Mouse (Mus musculus) left cerebral cortex, adult 2 months (tissue): Measurements from ENCODE around the gene Hoxb3. TPM values are rescaled to one million over a fixed set of nuclear protein-coding genes. Genes with fewer than 3 reads are reported as not detected.

Experiments used
- DNase-seq, 2 experiments: peaks; one replicate each; pipeline ENCODE4 v3.0.0; 2021 to 2022; ENCODE audit warnings: low spot score in 2 of 2, mixed read lengths in 1 of 2; ENCODE audit errors: extremely low spot score in 1 of 2
- H3K27ac ChIP-seq: fragments of 200-600 bp; 2 replicates; pipeline ENCODE4 v1.8.1; 2022
- H3K4me3 ChIP-seq: fragments of 200-600 bp; 2 replicates; pipeline ENCODE4 v1.8.1; 2022
- CTCF ChIP-seq: fragments of 200-600 bp; IDR thresholded peaks from 2 replicates; pipeline ENCODE4 v1.8.1; 2022; ENCODE audit warnings: antibody characterized with exemption, mild to moderate bottlenecking, moderate library complexity
- intact Hi-C: fragments of 180-260 bp; cut with DNase I; formaldehyde crosslinking; loops from one replicate; pipeline ENCODE4 v1.15.1; 2025
- total RNA-seq, 2 experiments: library from RNA; stranded (reverse); gene quantifications; 2 replicates each; pipeline ENCODE4 v1.2.3; 2021

The Hoxb3 gene
- total RNA-seq, 2 experiments from 2014 or later: not detected

- no peak overlapping the region for H3K4me3 ChIP-seq
- DNase-seq: no peak
- intact Hi-C loops: no loop called here
- H3K27ac ChIP-seq: no peak overlapping the region
- TF ChIP-seq CTCF: no peak
These were observed 32.3 kb upstream of the Hoxb3 start for GRCm38 (mm10) chr11:96290705-96291355.

GRCm38 (mm10) chr11:96291681-96292564, 31.2 kb upstream of the Hoxb3 start, which contains the start of gene Hoxb6:
Gene Hoxb6 (plus strand): TSS chr11:96292476.
- H3K27ac ChIP-seq: no peak within 1 kb of the TSS
- no peak within 1 kb of the TSS for H3K4me3 ChIP-seq
- intact Hi-C loops: no loop called here

GRCm38 (mm10) chr11:96292565-96293301, 30.4 kb upstream of the Hoxb3 start:
- no peak overlapping the region for H3K27ac ChIP-seq
- intact Hi-C loops: no loop called here
- no peak for TF ChIP-seq CTCF

More at GRCm38 (mm10) chr11:96291681-96292564, 31.2 kb upstream of the Hoxb3 start, which contains the start of gene Hoxb6:
- no peak for DNase-seq
- no peak for TF ChIP-seq CTCF

GRCm38 (mm10) chr11:96293302-96293921, 29.7 kb upstream of the Hoxb3 start:
- no peak for DNase-seq
- no peak overlapping the region for H3K4me3 ChIP-seq
- no peak overlapping the region for H3K27ac ChIP-seq
- TF ChIP-seq CTCF: no peak
- intact Hi-C loops: no loop called here

More at GRCm38 (mm10) chr11:96292565-96293301, 30.4 kb upstream of the Hoxb3 start:
- no peak for DNase-seq
- H3K4me3 ChIP-seq: no peak overlapping the region

GRCm38 (mm10) chr11:96294245-96295091, 28.7 kb upstream of the Hoxb3 start:
- no peak overlapping the region for H3K27ac ChIP-seq
- peak in 1 of 2 experiments; percentile 52 for DNase-seq
- intact Hi-C loops: no loop called here
- no peak overlapping the region for H3K4me3 ChIP-seq
- TF ChIP-seq CTCF: peak; percentile 75

- no peak overlapping the region for H3K4me3 ChIP-seq
- TF ChIP-seq CTCF: no peak
These were observed 27.9 kb upstream of the Hoxb3 start for GRCm38 (mm10) chr11:96295092-96295835.

GRCm38 (mm10) chr11:96296997-96297396, 26.1 kb upstream of the Hoxb3 start:
- no peak overlapping the region for H3K4me3 ChIP-seq
- no peak for TF ChIP-seq CTCF
- H3K27ac ChIP-seq: no peak overlapping the region
- intact Hi-C loops: no loop called here
- no peak for DNase-seq

More at GRCm38 (mm10) chr11:96295092-96295835, 27.9 kb upstream of the Hoxb3 start:
- no peak for DNase-seq
- intact Hi-C loops: no loop called here
- H3K27ac ChIP-seq: no peak overlapping the region

GRCm38 (mm10) chr11:96297428-96297827, 25.7 kb upstream of the Hoxb3 start:
- intact Hi-C loops: no loop called here

GRCm38 (mm10) chr11:96297968-96298635, 25.0 kb upstream of the Hoxb3 start:
- Histone ChIP-seq H3K4me3 (no peak overlapping the region), H3K27ac (no peak overlapping the region)
- DNase-seq: no peak
- no peak for TF ChIP-seq CTCF
- intact Hi-C loops: no loop called here

More at GRCm38 (mm10) chr11:96297428-96297827, 25.7 kb upstream of the Hoxb3 start:
- TF ChIP-seq CTCF: no peak
- Histone ChIP-seq H3K27ac (no peak overlapping the region), H3K4me3 (no peak overlapping the region)
- no peak for DNase-seq
